ENCODE assay signal across 12 mouse cellular contexts in genomic region chr16:92631637-92632036, GRCm38 (mm10).
DNase-seq lines count a peak whose midpoint lies in the region; ATAC-seq lines count a peak whose summit lies in the region.
"Had no signal": no experiment of that assay in that cellular context is flagged by ENCODE, and none has a peak within 500 bp of the region (broad histone marks: within the 10 kb centered on the region; RNA-seq: fewer than 3 reads in every experiment).

No protein-coding gene starts in this region.

- no peaks in the 10 kb centered on the region for H3K36me3 ChIP-seq in heart, embryonic 14.5 days (ENCODE audit: control insufficient read depth, insufficient read depth, low read length)
- H3K36me3 ChIP-seq in lung, embryonic 16.5 days (ENCODE audit: control insufficient read depth, insufficient read depth, low read length), result no peaks in the 10 kb centered on the region
- peaks cover 11% of the 10 kb centered on the region; the same call in 1 of the 2 replicates for H3K36me3 ChIP-seq in embryonic facial prominence, embryonic 14.5 days (ENCODE audit: control insufficient read depth, insufficient read depth, low read length)
- H3K36me3 ChIP-seq in limb, embryonic 10.5 days, result no peaks in the 10 kb centered on the region

- peaks cover 8 to 15% of the 10 kb centered on the region in 2 experiments for H3K4me1 ChIP-seq in heart, embryonic 14.5 days (ENCODE audit: control insufficient read depth in 2 of 2, insufficient read depth in 2 of 2, low read length in 2 of 2)
- peaks cover 22% of the 10 kb centered on the region for H3K4me1 ChIP-seq in lung, embryonic 16.5 days (replicated peaks; ENCODE audit: control insufficient read depth, insufficient read depth, low read length)
- peaks cover 9% of the 10 kb centered on the region; the same call in 1 of the 2 replicates for H3K4me1 ChIP-seq in embryonic facial prominence, embryonic 14.5 days (ENCODE audit: control insufficient read depth, insufficient read depth, low read length)
- H3K4me1 ChIP-seq in limb, embryonic 10.5 days, result peaks cover 51% of the 10 kb centered on the region

- peak overlapping the region in 1 of 2 experiments; percentile 16; a peak in 1 of 4 replicates for H3K4me3 ChIP-seq in heart, embryonic 14.5 days (ENCODE audit: control insufficient read depth in 1 of 2, insufficient read depth in 1 of 2, low read depth in 1 of 2, low read length in 2 of 2)
- H3K4me3 ChIP-seq in lung, embryonic 16.5 days (ENCODE audit: low read length), result no peak overlapping the region
- no peak overlapping the region for H3K4me3 ChIP-seq in embryonic facial prominence, embryonic 14.5 days (ENCODE audit: low read depth, low read length)
- H3K4me3 ChIP-seq in limb, embryonic 10.5 days, result no peak overlapping the region

- DNase-seq in heart, adult 9 months (ENCODE audit: low spot score in 2 of 2), result no peak
- DNase-seq in lung, postnatal 14 days, result no peak
- peak; percentile 56 for DNase-seq in embryonic facial prominence, embryonic 14.5 days (ENCODE audit: low spot score)
- no peak for DNase-seq in limb, embryonic 10.5 days (ENCODE audit: low spot score)
- DNase-seq in layer of hippocampus, postnatal 14 days (ENCODE audit: low spot score in 2 of 2), result no peak
- DNase-seq: cerebellum, adult 11-12 months; liver; right cerebral cortex, postnatal 25 days; thymus, postnatal 36 days had no signal

- H3K4me2 ChIP-seq in heart, embryonic 14.5 days (ENCODE audit: low read length), result peak overlapping the region; percentile 56
- peak overlapping the region; percentile 25; the same call in 1 of the 2 replicates for H3K4me2 ChIP-seq in lung, embryonic 16.5 days (ENCODE audit: low read depth, low read length)
- H3K4me2 ChIP-seq in embryonic facial prominence, embryonic 14.5 days (ENCODE audit: low read depth, low read length), result no peak overlapping the region

- H3K27ac ChIP-seq in heart, embryonic 14.5 days (replicated peaks in 1 of 2; ENCODE audit: control insufficient read depth in 1 of 2, insufficient read depth in 1 of 2, low read depth in 2 of 2, low read length in 2 of 2), result no peak overlapping the region
- H3K27ac ChIP-seq in lung, embryonic 16.5 days (ENCODE audit: low read length), result no peak overlapping the region
- no peak overlapping the region for H3K27ac ChIP-seq in embryonic facial prominence, embryonic 14.5 days (replicated peaks; ENCODE audit: low read depth, low read length)
- peak overlapping the region; percentile 74; the same call in 1 of the 2 replicates for H3K27ac ChIP-seq in limb, embryonic 10.5 days

- no peaks in the 10 kb centered on the region for H3K9me3 ChIP-seq in heart, embryonic 14.5 days (ENCODE audit: control insufficient read depth, low read length)
- H3K9me3 ChIP-seq in lung, embryonic 16.5 days (ENCODE audit: control insufficient read depth, low read length), result no peaks in the 10 kb centered on the region
- no peaks in the 10 kb centered on the region for H3K9me3 ChIP-seq in embryonic facial prominence, embryonic 14.5 days (ENCODE audit: control insufficient read depth, low read length)
- no peaks in the 10 kb centered on the region for H3K9me3 ChIP-seq in limb, embryonic 10.5 days (replicated peaks)

- peaks cover 5% of the 10 kb centered on the region; the same call in 1 of the 2 replicates for H3K27me3 ChIP-seq in heart, embryonic 14.5 days (ENCODE audit: control insufficient read depth, insufficient read depth, low read length)
- H3K27me3 ChIP-seq in lung, embryonic 16.5 days (ENCODE audit: control insufficient read depth, insufficient read depth, low read depth, low read length), result no peaks in the 10 kb centered on the region
- H3K27me3 ChIP-seq in embryonic facial prominence, embryonic 14.5 days (replicated peaks; ENCODE audit: control insufficient read depth, insufficient read depth, low read length), result no peaks in the 10 kb centered on the region
- 0 out of 2 replicates have a peak, but pooled peaks cover 1% of the 10 kb centered on the region for H3K27me3 ChIP-seq in limb, embryonic 10.5 days (ENCODE audit: low read depth, poor library complexity, severe bottlenecking)

- 12% methylated on average over 5 of the region's 6 CpGs for WGBS in heart, embryonic 14.5 days
- WGBS in lung, embryonic 16.5 days, result 8% methylated on average over 5 of the region's 6 CpGs
- WGBS in embryonic facial prominence, embryonic 14.5 days, result 21% methylated on average over 6 of the region's 6 CpGs
- WGBS in limb, embryonic 10.5 days, result 27% methylated on average over 6 of the region's 6 CpGs

- H3K9ac ChIP-seq in heart, embryonic 14.5 days (ENCODE audit: low read length), result no peak overlapping the region
- H3K9ac ChIP-seq in lung, embryonic 16.5 days (ENCODE audit: low read length), result no peak overlapping the region
- H3K9ac ChIP-seq in embryonic facial prominence, embryonic 14.5 days (ENCODE audit: low read depth, low read length), result no peak overlapping the region

- no peak for ATAC-seq in heart, embryonic 14.5 days (ENCODE audit: insufficient number of reproducible peaks, insufficient read depth, low FRiP score, low read depth)
- peak; percentile 18; the same call in 1 of the 2 replicates for ATAC-seq in lung, embryonic 16.5 days (ENCODE audit: low read depth)
- ATAC-seq in embryonic facial prominence, embryonic 14.5 days (ENCODE audit: low read depth), result peak; percentile 9; the same call in 1 of the 2 replicates
- ATAC-seq: CD4-positive, CD25-positive, alpha-beta regulatory T cell, adult 4 months had no signal
